Mouse (Mus musculus) embryonic facial prominence, embryonic 14.5 days (tissue): ENCODE measurements at regions not wholly inside any gene's neighbourhood (a gene's known extent, or its start where the extent isn't known, plus 50 kb on each side); places are given as distances from the start of the nearest gene placed in this dataset.

Source experiments
- ATAC-seq: fragments of 200-750 bp; cut with Nextera tagmentation; 2 replicates; pipeline ENCODE4 v1.8.0; 2017; ENCODE audit warnings: low read depth, moderate number of reproducible peaks, moderate TSS enrichment
- DNase-seq: peaks from one replicate; pipeline ENCODE4 v3.0.0-alpha.2; 2015; ENCODE audit warnings: low spot score
- H3K27ac ChIP-seq: fragments of 300-500 bp; sonication (generic); replicated peaks from 2 replicates; pipeline ENCODE4 v1.5.1; 2014; ENCODE audit warnings: low read depth, mild to moderate bottlenecking, low read length, moderate library complexity
- H3K27me3 ChIP-seq: fragments of 300-500 bp; sonication (generic); replicated peaks from 2 replicates; pipeline ENCODE4 v1.6.1; 2014; ENCODE audit warnings: low read length; ENCODE audit not compliant: control insufficient read depth, insufficient read depth
- H3K36me3 ChIP-seq: fragments of 300-500 bp; sonication (generic); 2 replicates; pipeline ENCODE4 v1.6.1; 2014; ENCODE audit warnings: low read length, mixed read lengths; ENCODE audit not compliant: control insufficient read depth, insufficient read depth
- H3K4me1 ChIP-seq: fragments of 300-500 bp; sonication (generic); 2 replicates; pipeline ENCODE4 v1.6.1; 2014; ENCODE audit warnings: antibody characterized with exemption, low read length; ENCODE audit not compliant: control insufficient read depth, insufficient read depth
- H3K4me2 ChIP-seq: fragments of 300-500 bp; sonication (generic); 2 replicates; pipeline ENCODE4 v1.6.1; 2014; ENCODE audit warnings: low read depth, mild to moderate bottlenecking, low read length, moderate library complexity, mixed read lengths
- H3K4me3 ChIP-seq: fragments of 300-500 bp; sonication (generic); 2 replicates; pipeline ENCODE4 v1.5.1; 2014; ENCODE audit warnings: low read depth, mild to moderate bottlenecking, low read length
- H3K9ac ChIP-seq: fragments of 300-500 bp; sonication (generic); 2 replicates; pipeline ENCODE4 v1.6.1; 2014; ENCODE audit warnings: low read depth, mild to moderate bottlenecking, low read length, moderate library complexity, mixed read lengths
- H3K9me3 ChIP-seq: fragments of 300-500 bp; sonication (generic); 2 replicates; pipeline ENCODE4 v1.6.1; 2016; ENCODE audit warnings: low read length; ENCODE audit not compliant: control insufficient read depth
- WGBS: fragments of 180-500 bp; shearing (Covaris S2); extraction: QIAGEN DNeasy Blood & Tissue Kit; methylation state at CpG from one replicate; pipeline ENCODE4 v1.1.7; 2014; 5-methylcytosine and 5-hydroxymethylcytosine counted together

- DNase-seq, result no peak
- H3K9me3 ChIP-seq, result peaks cover 10% of the 10 kb centered on the region; the same call in 1 of the 2 replicates
- no peak overlapping the region for H3K4me3 ChIP-seq
- WGBS, result 58% methylated on average over 2 of the region's 2 CpGs
- no peak overlapping the region for H3K27ac ChIP-seq
- H3K36me3 ChIP-seq, result no peaks in the 10 kb centered on the region
- peaks cover 21% of the 10 kb centered on the region for H3K4me1 ChIP-seq
- H3K9ac ChIP-seq, result no peak overlapping the region
- no peak for ATAC-seq
- no peaks in the 10 kb centered on the region for H3K27me3 ChIP-seq
- no peak overlapping the region for H3K4me2 ChIP-seq
Measured at GRCm38 (mm10) chr1:186267317-186267716, 150.2 kb upstream of the Lyplal1 start.

GRCm38 (mm10) chr1:186264639-186265038 is 147.5 kb upstream of the Lyplal1 start:
- H3K27ac ChIP-seq, result peak overlapping the region; percentile 49
- peak; percentile 80 for DNase-seq
- ATAC-seq, result no peak
- H3K4me1 ChIP-seq, result peaks cover 16% of the 10 kb centered on the region
- H3K4me3 ChIP-seq, result no peak overlapping the region
- H3K9ac ChIP-seq, result no peak overlapping the region
- peaks cover 10% of the 10 kb centered on the region; the same call in 1 of the 2 replicates for H3K9me3 ChIP-seq
- H3K4me2 ChIP-seq, result no peak overlapping the region
- 35% methylated on average over 3 of the region's 3 CpGs for WGBS
- H3K36me3 ChIP-seq, result no peaks in the 10 kb centered on the region
- no peaks in the 10 kb centered on the region for H3K27me3 ChIP-seq

- 57% methylated on average over 7 of the region's 7 CpGs for WGBS
- H3K4me2 ChIP-seq, result no peak overlapping the region
- H3K9me3 ChIP-seq, result peaks cover 10% of the 10 kb centered on the region; the same call in 1 of the 2 replicates
- peaks cover 16% of the 10 kb centered on the region for H3K4me1 ChIP-seq
- no peak overlapping the region for H3K9ac ChIP-seq
- DNase-seq (peak; percentile 75), ATAC-seq (peak; percentile 66; the same call in 1 of the 2 replicates)
- H3K36me3 ChIP-seq, result no peaks in the 10 kb centered on the region
- no peak overlapping the region for H3K27ac ChIP-seq
- no peaks in the 10 kb centered on the region for H3K27me3 ChIP-seq
- H3K4me3 ChIP-seq, result no peak overlapping the region
Measured at GRCm38 (mm10) chr1:186263955-186264354, 146.8 kb upstream of the Lyplal1 start.

DNA sequence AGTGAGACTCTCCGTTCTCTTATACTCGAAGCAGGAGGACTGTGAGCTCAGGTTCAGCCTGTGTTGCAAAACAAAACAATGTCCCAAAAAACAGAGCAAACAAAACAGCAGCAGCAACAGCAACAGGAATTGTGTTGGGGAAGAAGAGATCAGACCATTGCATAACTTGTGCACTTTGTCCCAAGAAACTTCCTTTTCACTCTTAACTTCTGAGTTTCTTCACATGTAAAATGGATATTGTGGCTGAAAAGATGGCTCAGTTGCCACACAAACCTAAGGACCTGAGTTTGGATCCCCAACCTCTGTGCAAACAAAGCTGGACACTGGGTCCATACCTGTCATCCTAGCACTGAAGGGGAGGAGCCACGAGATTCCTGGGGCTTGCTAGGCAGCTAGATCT is 146.1 kb upstream of the Lyplal1 start:
- H3K9ac ChIP-seq, result no peak overlapping the region
- WGBS, result 62% methylated on average over 3 of the region's 3 CpGs
- ATAC-seq (no peak), DNase-seq (no peak)
- H3K27ac ChIP-seq, result no peak overlapping the region
- no peaks in the 10 kb centered on the region for H3K36me3 ChIP-seq
- no peaks in the 10 kb centered on the region for H3K27me3 ChIP-seq
- peaks cover 10% of the 10 kb centered on the region; the same call in 1 of the 2 replicates for H3K9me3 ChIP-seq
- H3K4me2 ChIP-seq, result no peak overlapping the region
- H3K4me1 ChIP-seq, result peaks cover 16% of the 10 kb centered on the region
- no peak overlapping the region for H3K4me3 ChIP-seq

DNA sequence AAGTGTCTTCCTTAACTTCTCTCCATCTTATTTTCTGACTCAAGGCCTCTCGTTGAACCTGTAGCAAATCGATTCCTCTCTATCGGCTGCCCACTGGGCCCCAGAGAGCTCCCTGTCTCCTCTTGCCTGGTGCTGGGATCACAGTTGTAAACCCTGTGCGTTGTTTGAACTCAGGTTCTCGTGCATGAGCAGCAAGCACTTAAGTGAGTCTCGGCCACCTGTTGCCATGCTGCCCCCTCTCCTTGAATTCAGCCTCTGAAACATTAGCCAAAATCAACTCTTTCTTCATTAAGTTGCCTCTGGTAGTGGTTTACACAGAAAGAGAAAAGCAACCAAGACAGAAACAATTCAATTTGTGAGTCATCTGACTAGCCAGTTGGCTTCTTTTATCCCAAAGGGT is 144.9 kb upstream of the Lyplal1 start:
- DNase-seq, result no peak
- no peak overlapping the region for H3K4me3 ChIP-seq
- H3K36me3 ChIP-seq, result no peaks in the 10 kb centered on the region
- H3K9me3 ChIP-seq, result peaks cover 10% of the 10 kb centered on the region; the same call in 1 of the 2 replicates
- H3K4me2 ChIP-seq, result no peak overlapping the region
- H3K27ac ChIP-seq, result no peak overlapping the region
- WGBS, result 63% methylated on average over 6 of the region's 6 CpGs
- H3K27me3 ChIP-seq, result no peaks in the 10 kb centered on the region
- H3K4me1 ChIP-seq, result peaks cover 16% of the 10 kb centered on the region
- no peak overlapping the region for H3K9ac ChIP-seq
- no peak for ATAC-seq

GRCm38 (mm10) chr1:186261326-186261833 is 144.3 kb upstream of the Lyplal1 start:
- no peak overlapping the region for H3K9ac ChIP-seq
- H3K4me1 ChIP-seq, result peaks cover 18% of the 10 kb centered on the region
- no peak for ATAC-seq
- no peak overlapping the region for H3K4me3 ChIP-seq
- WGBS, result 45% methylated on average over 4 of the region's 4 CpGs
- no peaks in the 10 kb centered on the region for H3K27me3 ChIP-seq
- H3K36me3 ChIP-seq, result no peaks in the 10 kb centered on the region
- peak; percentile 79 for DNase-seq
- H3K9me3 ChIP-seq, result peaks cover 7% of the 10 kb centered on the region; the same call in 1 of the 2 replicates
- 0 out of 2 replicates have a peak overlapping the region, but pooled peaks have one; percentile 22 for H3K27ac ChIP-seq
- no peak overlapping the region for H3K4me2 ChIP-seq

GRCm38 (mm10) chr1:186257611-186258010 is 140.5 kb upstream of the Lyplal1 start:
- 40% methylated on average over 1 of the region's 1 CpGs for WGBS
- DNase-seq, result peak; percentile 61

GRCm38 (mm10) chr1:186255476-186256080 is 138.5 kb upstream of the Lyplal1 start:
- Histone ChIP-seq H3K4me1 (peaks cover 15% of the 10 kb centered on the region), H3K4me2 (no peak overlapping the region), H3K4me3 (no peak overlapping the region), H3K36me3 (no peaks in the 10 kb centered on the region), H3K9ac (no peak overlapping the region), H3K27ac (no peak overlapping the region), H3K9me3 (no peaks in the 10 kb centered on the region), H3K27me3 (no peaks in the 10 kb centered on the region)
- no peak; the same call in 1 of the 2 replicates for ATAC-seq
- DNase-seq, result no peak
- 61% methylated on average over 8 of the region's 8 CpGs for WGBS

More at GRCm38 (mm10) chr1:186257611-186258010, 140.5 kb upstream of the Lyplal1 start:
- Histone ChIP-seq H3K36me3 (no peaks in the 10 kb centered on the region), H3K27ac (no peak overlapping the region), H3K4me2 (no peak overlapping the region), H3K9ac (no peak overlapping the region), H3K9me3 (no peaks in the 10 kb centered on the region), H3K4me1 (peaks cover 22% of the 10 kb centered on the region), H3K4me3 (no peak overlapping the region), H3K27me3 (no peaks in the 10 kb centered on the region)
- ATAC-seq, result peak; percentile 41

GRCm38 (mm10) chr1:186254500-186254899 is 137.4 kb upstream of the Lyplal1 start:
- H3K27ac ChIP-seq, result no peak overlapping the region
- no peak overlapping the region for H3K9ac ChIP-seq
- H3K4me2 ChIP-seq, result no peak overlapping the region
- no peaks in the 10 kb centered on the region for H3K27me3 ChIP-seq
- H3K9me3 ChIP-seq, result no peaks in the 10 kb centered on the region
- no peak overlapping the region for H3K4me3 ChIP-seq
- H3K4me1 ChIP-seq, result peaks cover 15% of the 10 kb centered on the region
- H3K36me3 ChIP-seq, result no peaks in the 10 kb centered on the region
- DNase-seq, result no peak
- WGBS, result 55% methylated on average over 3 of the region's 3 CpGs
- ATAC-seq, result no peak
